Mouse (Mus musculus) granulocyte monocyte progenitor cell, adult 5-6 weeks (primary cell): ENCODE data around the gene Rbms1. TPM values are rescaled to one million over a fixed set of nuclear protein-coding genes. Genes with fewer than 3 reads are reported as not detected.

Source experiments
- ATAC-seq: replicated peaks from 2 replicates; pipeline ENCODE4 v1.8.0; 2016; ENCODE audit warnings: mild to moderate bottlenecking, moderate TSS enrichment, inconsistent platforms; ENCODE audit not compliant: poor library complexity, severe bottlenecking
- total RNA-seq, 2 experiments: library from RNA; stranded (forward) in 1 of 2; stranded (reverse) in 1 of 2; fragments of 200-712, 200-1000 nt in 1 of 2; fragments of >200 nt in 1 of 2; fragmentation: Nextera tagmentation in 1 of 2; gene quantifications; 2 replicates each; pipeline ENCODE4 v1.2.3; 2014 to 2017

The Rbms1 gene
- total RNA-seq, 2 experiments from 2014 or later: 27.5 to 30.9 TPM

- ATAC-seq: no peak
Observed at GRCm38 (mm10) chr2:60922351-60922750, 40.6 kb downstream of the Rbms1 start.

- ATAC-seq: no peak
Observed at GRCm38 (mm10) chr2:60920076-60920475, 42.9 kb downstream of the Rbms1 start.

GRCm38 (mm10) chr2:60918401-60918800 lies 44.6 kb downstream of the Rbms1 start:
- no peak for ATAC-seq

GRCm38 (mm10) chr2:60914524-60915280 lies 48.3 kb downstream of the Rbms1 start:
- ATAC-seq: no peak

GRCm38 (mm10) chr2:60913281-60913680 lies 49.7 kb downstream of the Rbms1 start:
- no peak for ATAC-seq

GRCm38 (mm10) chr2:60911716-60912115 lies 51.3 kb downstream of the Rbms1 start:
- no peak for ATAC-seq

GRCm38 (mm10) chr2:60910820-60911219 lies 52.2 kb downstream of the Rbms1 start:
- peak; percentile 98 for ATAC-seq

GRCm38 (mm10) chr2:60908551-60908950 lies 54.4 kb downstream of the Rbms1 start:
- ATAC-seq: no peak

GRCm38 (mm10) chr2:60908116-60908515 lies 54.9 kb downstream of the Rbms1 start:
- ATAC-seq: no peak

GRCm38 (mm10) chr2:60905283-60905682 lies 57.7 kb downstream of the Rbms1 start:
- no peak for ATAC-seq

GRCm38 (mm10) chr2:60904141-60904540 lies 58.9 kb downstream of the Rbms1 start:
- ATAC-seq: peak; percentile 36

GRCm38 (mm10) chr2:60903535-60903934 lies 59.5 kb downstream of the Rbms1 start:
- ATAC-seq: peak; percentile 76

GRCm38 (mm10) chr2:60902446-60903137 lies 60.4 kb downstream of the Rbms1 start:
- ATAC-seq: no peak

- ATAC-seq: peak; percentile 89
Observed at GRCm38 (mm10) chr2:60901511-60901951, 61.5 kb downstream of the Rbms1 start.

- ATAC-seq: no peak
Observed at GRCm38 (mm10) chr2:60901013-60901412, 62.0 kb downstream of the Rbms1 start.

- ATAC-seq: no peak
Observed at GRCm38 (mm10) chr2:60893042-60893441, 70.0 kb downstream of the Rbms1 start.

- ATAC-seq: peak; percentile 85
Observed at GRCm38 (mm10) chr2:60883931-60884330, 79.1 kb downstream of the Rbms1 start.

- ATAC-seq: peak; percentile 21
Observed at GRCm38 (mm10) chr2:60883043-60883365, 80.0 kb downstream of the Rbms1 start.

GRCm38 (mm10) chr2:60882202-60883042 lies 80.6 kb downstream of the Rbms1 start:
- ATAC-seq: no peak

- 0 out of 2 replicates have a peak, but pooled peaks have one; percentile 0 for ATAC-seq
Observed at GRCm38 (mm10) chr2:60881571-60882041, 81.4 kb downstream of the Rbms1 start.
